Mouse (Mus musculus) heart, postnatal 14 days (tissue): Measurements from ENCODE around the gene Ppm1b. TPM values are rescaled to one million over a fixed set of nuclear protein-coding genes. Genes with fewer than 3 reads are reported as not detected.

Experiments used
- DNase-seq, 2 experiments: peaks; one replicate each; pipeline ENCODE4 v3.0.0; 2021 to 2022
- intact Hi-C: fragments of 180-260 bp; cut with DNase I; formaldehyde crosslinking; loops from one replicate; pipeline ENCODE4 v1.15.1; 2025
- total RNA-seq, 2 experiments: library from RNA; stranded (reverse); gene quantifications; 2 replicates each; pipeline ENCODE4 v1.2.3; 2021

The Ppm1b gene
- total RNA-seq, 2 experiments from 2014 or later, result 95.4 to 99.7 TPM

- peak; percentile 82 to 87 for DNase-seq
- intact Hi-C loops, result no loop called here
These were observed 468 bp downstream of the Ppm1b start for GRCm38 (mm10) chr17:84956931-84957486.

- intact Hi-C loops, result loop anchor here (2.0 kb wide), 2 partner anchors 65 to 133 kb away; partner anchors contain the start of genes Camkmt and Prepl
These were observed 1.1 kb downstream of the Ppm1b start for GRCm38 (mm10) chr17:84957487-84958259.

DNA sequence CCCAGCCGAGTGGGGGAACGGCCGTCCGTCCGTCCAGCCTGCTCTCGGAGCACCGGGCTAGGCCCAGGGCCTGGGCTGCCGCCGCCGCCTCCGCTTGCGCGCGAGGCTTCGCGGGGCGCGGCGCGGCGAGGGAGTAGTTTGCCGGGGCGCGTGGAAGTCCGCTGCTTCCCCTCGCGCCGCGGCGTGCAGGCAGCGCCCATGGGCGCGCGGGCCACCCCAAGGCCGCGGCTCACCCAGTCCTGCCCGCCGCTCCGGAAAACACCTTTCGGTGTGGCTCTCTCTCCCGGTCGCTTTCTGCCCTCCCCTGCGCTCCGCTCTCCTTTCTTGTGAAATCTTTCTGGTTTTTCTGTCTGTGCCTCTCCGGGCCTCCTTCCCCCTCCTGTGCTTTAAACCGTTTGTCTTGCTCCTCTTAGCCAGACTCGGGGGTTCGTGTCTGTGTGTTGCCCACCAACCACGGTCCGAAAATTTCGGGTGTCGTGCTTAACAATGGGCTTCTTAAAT is 1.9 kb downstream of the Ppm1b start:
- intact Hi-C loops, result loop anchor here (2.0 kb wide), 2 partner anchors 64 to 132 kb away; partner anchors contain the start of genes Camkmt and Prepl
- peak in 1 of 2 experiments; percentile 36 for DNase-seq

More at GRCm38 (mm10) chr17:84957487-84958259, 1.1 kb downstream of the Ppm1b start:
- DNase-seq, result peak; percentile 99

- intact Hi-C loops, result loop anchor here (2.0 kb wide), 2 partner anchors 64 to 132 kb away; partner anchors contain the start of genes Camkmt and Prepl
- no peak for DNase-seq
These were observed 2.6 kb downstream of the Ppm1b start for GRCm38 (mm10) chr17:84958986-84959664.

DNA sequence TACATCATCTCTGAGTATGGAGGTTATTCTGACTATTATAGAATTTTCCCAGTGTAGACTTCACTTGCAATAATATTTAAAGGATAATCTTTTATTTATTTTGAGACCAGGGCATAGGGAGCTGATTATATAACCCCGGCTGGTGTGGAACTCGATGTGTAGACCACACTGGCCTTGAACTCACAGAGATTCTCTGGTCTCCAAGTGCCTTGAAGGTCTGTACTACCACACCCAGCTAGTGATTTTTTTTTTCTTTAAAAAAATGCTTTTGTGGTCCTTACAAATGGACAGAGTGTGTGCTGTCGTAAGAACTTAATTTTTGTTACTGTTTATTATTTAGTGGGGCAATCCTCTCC is 3.1 kb downstream of the Ppm1b start:
- no peak for DNase-seq
- intact Hi-C loops, result loop anchor here (2.0 kb wide), 2 partner anchors 63 to 131 kb away; partner anchors contain the start of genes Camkmt and Prepl

GRCm38 (mm10) chr17:84960136-84960535 is 3.6 kb downstream of the Ppm1b start:
- no peak for DNase-seq
- intact Hi-C loops, result no loop called here

DNA sequence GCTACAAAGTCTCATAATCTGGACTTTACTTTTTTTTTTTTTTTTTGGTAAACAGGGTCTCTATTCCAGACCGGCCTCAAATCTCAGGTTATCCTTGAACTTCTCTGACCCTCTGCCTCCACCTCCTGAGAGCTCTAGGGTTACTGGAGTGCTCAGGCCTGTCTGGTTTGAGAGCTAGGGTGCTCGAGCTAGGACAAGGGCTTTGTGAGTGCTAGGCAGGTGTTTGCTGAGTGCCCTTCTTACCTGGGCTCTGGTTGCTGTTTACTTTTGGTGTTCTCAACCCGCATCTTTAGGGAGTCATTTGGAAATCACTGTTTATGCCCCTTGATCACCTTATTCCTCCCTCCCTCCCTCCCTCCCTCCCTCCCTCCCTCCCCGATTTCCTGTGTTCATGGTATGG is 5.5 kb downstream of the Ppm1b start:
- DNase-seq, result no peak
- intact Hi-C loops, result no loop called here

GRCm38 (mm10) chr17:84963651-84964050 is 7.1 kb downstream of the Ppm1b start:
- peak; percentile 8 to 17 for DNase-seq
- intact Hi-C loops, result no loop called here

DNA sequence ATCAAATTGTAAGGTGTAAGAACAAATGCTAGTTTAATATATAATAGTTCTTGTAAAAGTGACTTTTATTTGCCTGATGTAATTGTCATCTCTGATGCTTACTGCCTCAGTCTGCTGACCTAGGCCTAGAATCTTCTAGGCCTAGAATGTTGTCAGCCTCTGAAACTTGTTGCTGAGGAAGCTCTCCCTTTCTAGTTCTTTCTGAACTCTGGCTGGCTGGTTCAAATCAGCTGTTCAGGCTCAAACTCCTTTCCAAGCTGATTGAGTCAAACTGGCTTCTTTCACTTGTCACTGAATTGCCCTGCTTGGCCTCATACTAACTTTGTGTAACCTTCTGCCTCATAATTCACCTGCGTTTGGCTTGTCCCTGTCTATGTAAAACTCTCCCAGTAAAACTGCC is 9.7 kb downstream of the Ppm1b start:
- DNase-seq, result no peak
- intact Hi-C loops, result no loop called here

DNA sequence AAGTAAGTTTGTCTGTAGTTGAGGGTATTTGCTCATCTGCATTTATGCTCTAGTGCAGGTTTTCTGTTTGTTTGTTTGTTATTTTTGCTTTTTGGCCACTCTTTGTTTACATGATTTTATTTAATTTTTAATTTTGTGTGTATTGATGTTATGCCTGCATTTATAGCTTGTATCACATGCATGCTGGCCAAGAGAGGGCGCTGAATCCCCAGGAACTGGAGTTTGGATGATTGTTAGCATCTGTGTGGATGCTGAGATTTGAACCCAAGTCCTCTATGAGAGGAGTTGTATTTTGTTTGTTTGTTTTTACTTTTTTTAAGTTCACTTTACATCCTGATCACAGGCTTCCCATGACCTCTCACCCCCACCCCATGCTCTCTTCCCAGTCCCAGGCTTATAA is 10.5 kb downstream of the Ppm1b start:
- intact Hi-C loops, result no loop called here

DNA sequence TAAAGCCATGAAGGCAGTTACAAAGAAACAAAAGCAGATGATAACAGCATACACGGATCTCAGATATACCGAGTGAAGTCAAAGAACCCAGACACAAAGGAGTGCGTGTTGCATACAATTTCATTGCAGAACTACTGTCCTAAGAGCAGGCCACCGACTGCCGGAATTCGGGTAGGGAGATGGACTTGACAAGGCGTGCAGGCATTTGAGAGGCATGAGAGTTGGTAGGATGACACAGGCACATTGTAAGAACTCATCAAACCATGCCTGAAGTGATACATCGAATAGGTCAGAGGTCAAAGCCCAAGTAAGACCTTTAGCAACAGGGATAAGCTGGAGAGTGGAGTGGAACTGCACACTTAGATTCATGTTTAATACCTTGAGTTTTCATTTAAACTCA is 13.4 kb downstream of the Ppm1b start:
- intact Hi-C loops, result no loop called here

More for the DNA sequence above, 10.5 kb downstream of the Ppm1b start:
- no peak for DNase-seq

DNA sequence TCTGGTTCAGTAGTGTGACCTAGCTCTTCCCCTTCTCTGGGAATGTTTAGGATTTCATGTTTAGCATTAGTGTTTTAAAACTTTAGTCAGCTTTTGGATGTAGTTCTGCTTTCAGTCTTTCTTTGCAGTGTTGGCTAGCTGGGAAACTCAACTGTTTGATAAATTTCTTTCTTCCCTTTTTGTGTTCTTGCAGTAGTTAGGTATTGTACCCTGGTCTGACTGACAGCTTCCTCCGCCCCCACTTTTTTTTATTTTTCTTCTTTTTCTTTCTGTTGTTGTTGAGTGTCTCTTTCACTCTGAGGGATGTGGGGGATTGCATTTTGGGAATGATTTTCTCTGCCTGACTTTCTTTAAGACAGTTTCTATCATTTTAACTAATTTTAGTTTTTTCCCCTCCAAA is 25.2 kb downstream of the Ppm1b start:
- intact Hi-C loops, result no loop called here
- DNase-seq, result no peak

More for the DNA sequence above, 13.4 kb downstream of the Ppm1b start:
- DNase-seq, result no peak

GRCm38 (mm10) chr17:84982735-84983134 is 26.2 kb downstream of the Ppm1b start:
- DNase-seq, result no peak
- intact Hi-C loops, result no loop called here

DNA sequence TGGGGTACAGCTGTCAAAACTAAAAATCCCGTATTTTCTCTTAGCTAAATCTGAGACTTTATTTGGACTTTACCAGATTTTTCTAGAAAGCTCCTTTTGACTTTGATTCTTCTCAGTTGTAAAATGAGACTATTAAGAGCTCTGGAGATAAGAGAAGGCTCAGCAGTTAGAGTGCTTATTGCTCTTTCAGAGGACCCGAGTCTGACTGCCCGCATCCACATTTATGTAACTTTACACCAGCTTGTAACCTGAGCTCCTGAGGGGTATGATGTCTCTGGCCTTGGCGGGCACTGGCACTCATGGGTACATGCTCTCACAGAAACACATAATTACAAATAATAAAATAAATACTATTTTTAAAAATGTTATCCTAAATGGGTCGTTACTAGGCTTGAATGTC is 29.8 kb downstream of the Ppm1b start:
- intact Hi-C loops, result no loop called here
- no peak for DNase-seq

- DNase-seq, result no peak
- intact Hi-C loops, result no loop called here
These were observed 31.4 kb downstream of the Ppm1b start for GRCm38 (mm10) chr17:84987834-84988410.

DNA sequence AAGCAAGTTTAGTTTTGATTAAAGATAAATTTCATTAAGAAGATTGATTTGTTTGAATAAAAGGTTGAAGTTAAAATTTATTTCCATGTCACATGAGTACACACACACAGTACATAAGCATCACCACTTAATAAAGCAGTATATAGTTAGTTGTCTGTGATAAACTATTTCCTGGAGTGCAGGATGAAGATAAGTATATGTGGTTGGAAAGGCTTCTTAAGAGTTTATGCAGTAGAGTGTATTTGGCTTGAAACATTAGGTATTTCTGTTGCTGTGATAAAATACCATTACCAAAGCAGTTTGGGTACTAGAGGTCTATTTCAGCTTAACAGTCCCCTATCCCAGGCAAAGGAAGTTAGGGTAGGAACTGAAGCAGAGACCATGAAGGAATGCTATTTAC is 32.0 kb downstream of the Ppm1b start:
- intact Hi-C loops, result no loop called here
- DNase-seq, result no peak

DNA sequence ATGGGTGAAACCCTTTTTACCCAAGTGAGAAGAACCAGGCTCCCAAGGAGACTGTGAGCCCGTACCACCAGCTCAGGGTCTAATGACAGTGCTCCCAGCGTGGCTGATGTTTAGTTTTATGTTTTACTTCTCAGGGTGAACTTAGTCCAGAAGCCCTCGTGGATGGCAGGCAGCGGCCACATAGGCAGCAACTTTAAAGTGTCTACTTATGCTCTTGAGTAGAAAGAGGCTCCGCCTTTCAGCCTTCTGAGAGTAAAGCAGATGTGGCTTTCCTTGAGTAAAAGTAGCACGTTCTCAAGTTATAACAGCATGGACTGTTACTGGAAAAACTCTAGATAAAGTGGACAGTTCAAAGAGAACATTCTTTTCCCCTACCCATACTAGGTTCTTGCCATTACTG is 39.3 kb downstream of the Ppm1b start:
- DNase-seq, result no peak

DNA sequence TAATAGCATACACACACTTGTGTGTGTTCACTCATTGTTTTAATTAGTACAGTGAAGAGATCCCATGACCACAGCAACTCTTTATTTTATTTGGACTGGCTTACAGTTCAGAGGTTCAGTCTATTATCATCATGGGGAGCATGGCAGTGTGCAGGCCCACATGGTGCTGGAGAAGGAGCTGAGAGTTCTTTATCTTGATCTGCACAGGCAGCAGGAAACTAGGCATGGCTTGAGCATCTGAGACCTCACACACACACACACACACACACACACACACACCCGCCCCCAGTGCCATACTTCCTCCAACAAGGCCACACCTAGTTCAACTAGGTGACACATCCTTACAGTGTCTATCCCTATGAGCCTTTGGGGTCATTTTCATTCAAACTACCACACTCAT is 41.1 kb downstream of the Ppm1b start:
- DNase-seq, result no peak
- intact Hi-C loops, result no loop called here

More for the DNA sequence above, 39.3 kb downstream of the Ppm1b start:
- intact Hi-C loops, result no loop called here

DNA sequence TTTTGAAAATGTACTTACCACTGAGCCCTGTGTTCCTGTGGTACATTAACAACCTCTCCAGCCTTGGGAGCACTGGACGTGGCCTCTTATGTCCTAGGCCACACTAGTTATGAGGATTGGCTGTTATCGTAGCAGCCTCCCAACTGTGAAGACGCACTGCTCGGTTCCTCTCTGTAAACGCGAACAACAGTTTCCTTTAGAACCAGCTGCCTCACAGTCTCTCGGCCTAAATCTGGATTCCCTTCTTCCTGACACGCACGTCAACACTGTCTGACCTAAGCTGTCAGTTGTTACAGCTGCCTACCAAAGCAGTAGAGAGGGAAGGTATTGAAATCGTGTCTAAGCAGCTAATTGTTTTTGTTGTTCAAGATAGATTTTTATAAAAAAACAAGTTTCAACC is 43.1 kb downstream of the Ppm1b start:
- peak in 1 of 2 experiments; percentile 9 for DNase-seq
- intact Hi-C loops, result no loop called here

GRCm38 (mm10) chr17:85013485-85013884 is 56.9 kb downstream of the Ppm1b start:
- intact Hi-C loops, result no loop called here
- no peak for DNase-seq

DNA sequence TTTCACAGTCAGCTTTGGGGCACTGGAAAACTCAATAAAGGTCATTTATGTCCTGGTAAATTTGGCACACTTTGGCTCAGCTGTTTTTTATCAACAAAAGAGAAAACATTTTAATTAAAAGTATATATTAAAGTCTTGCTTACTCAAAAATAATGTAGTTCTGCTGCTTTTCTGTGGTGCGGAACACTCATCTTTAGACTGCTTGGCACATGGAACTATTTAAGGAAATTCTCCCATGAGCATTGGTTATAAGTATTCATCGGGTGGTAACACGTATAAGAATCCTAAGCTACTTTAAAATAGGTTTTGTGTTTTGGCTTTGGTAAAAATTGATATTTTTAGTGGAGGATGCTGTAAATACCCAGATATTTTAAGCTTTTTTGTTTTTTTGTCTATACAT is 58.1 kb downstream of the Ppm1b start:
- intact Hi-C loops, result no loop called here
- DNase-seq, result no peak
